Mouse (Mus musculus): ENCODE results near the gene Wdr74.

Gene Wdr74

DNA sequence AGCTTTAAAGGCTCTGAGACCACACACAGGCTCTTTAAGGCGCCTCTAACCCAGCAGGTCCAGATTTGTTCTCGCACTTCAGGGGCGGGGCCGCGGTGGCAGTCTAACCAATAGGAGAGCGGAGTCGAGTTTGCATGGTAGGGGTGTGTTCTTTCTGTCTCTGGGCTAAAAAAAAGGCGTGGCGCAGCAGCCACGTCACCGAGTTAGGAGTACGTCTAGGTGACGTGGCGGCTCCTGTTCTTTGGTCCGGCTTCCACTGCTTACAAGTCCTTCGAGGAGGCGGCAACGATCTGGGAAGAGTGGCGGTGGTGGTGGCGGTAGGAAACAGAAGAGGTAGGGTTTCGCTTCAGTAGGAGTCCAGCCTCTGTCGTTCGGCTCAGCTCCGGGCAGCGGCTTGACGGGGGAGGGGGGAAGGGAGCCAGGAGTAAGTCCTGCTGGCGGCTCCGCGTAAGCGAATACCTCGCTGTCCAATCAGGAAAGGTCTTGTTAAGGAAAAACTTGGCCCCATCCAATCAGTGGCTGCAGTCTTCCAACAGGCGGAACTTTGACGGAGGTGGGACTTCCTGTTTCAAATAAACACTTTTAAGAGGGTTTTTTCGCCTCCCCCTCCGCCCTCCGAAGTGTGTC, 5.7 kb downstream of the Wdr74 start, which contains the start of gene Stx5a:
Gene Stx5a, plus strand, starts transcription at position 171 of the 627 bp plus-strand sequence.
- peak; percentile 99 for DNase-seq (ENCODE audit: low read depth, low spot score)

- no peak for DNase-seq (ENCODE audit: low read depth, low spot score)
Measured at GRCm38 (mm10) chr19:8742176-8742575, 6.5 kb downstream of the Wdr74 start.

DNA sequence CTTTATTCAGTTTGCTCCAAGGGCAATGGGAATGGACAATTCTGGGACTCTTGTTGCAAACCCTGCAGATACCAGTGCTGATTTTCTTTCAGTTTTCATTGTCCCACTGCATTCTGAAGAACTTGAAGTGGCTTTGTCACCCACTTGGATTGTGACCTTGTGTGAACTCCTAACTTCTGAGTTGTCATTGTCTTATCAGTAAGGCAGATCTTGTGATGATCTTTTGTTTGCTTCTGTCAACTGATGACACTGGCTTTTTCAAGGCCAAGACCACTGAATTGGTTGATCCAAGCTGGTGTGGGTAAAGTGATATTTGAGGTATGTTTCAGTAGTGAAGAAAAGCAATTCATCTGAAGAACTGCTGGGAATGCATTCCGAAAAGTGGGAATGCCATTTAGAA, 9.8 kb downstream of the Wdr74 start:
- no peak for DNase-seq (ENCODE audit: low read depth, low spot score)

GRCm38 (mm10) chr19:8747368-8747767, 11.7 kb downstream of the Wdr74 start:
- no peak for DNase-seq (ENCODE audit: low read depth, low spot score)

- no peak for DNase-seq (ENCODE audit: low read depth, low spot score)
Measured at GRCm38 (mm10) chr19:8755652-8756051, 20.0 kb downstream of the Wdr74 start.

DNA sequence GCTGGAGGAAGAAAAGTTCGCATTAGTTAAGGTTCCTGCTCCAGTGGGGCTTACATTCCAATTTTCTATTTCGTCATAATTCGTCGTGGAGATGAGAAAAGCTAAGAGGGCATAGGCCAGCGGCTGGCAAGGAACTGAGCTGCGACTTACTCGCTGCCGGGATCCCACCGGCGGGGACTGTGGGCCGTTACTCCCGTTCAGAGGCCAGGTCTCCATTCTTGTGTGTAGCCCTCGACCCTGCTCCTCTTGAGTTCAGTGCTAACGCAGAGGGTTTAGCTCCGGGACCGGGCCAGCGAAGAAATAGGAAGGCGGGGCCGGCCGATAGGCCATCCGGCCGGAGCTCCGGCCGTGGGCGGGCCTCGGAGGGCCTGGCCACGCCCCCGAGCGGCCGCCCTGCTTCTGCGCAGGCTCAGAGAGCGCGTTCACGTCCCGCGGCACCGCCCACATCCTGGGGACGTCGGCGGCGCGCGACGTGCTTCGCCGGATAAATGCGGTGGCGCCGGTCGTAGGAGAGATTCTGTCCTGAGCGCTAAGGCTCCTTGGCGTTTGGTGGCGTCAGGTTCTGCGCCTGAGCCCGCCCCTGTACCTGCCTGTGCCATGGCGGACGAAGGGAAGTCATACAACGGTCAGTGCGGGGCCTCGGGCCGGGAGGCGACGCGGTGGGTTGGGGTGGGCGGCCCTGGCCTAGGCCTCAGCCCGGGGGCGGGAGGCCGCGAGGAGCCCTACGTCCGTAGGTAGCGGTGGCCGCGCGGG, 21.2 kb downstream of the Wdr74 start, which contains the start of gene Nxf1:
Gene Nxf1, plus strand, starts transcription at position 439 of the 753 bp plus-strand sequence.
- peak; percentile 95 for DNase-seq (ENCODE audit: low read depth, low spot score)

DNA sequence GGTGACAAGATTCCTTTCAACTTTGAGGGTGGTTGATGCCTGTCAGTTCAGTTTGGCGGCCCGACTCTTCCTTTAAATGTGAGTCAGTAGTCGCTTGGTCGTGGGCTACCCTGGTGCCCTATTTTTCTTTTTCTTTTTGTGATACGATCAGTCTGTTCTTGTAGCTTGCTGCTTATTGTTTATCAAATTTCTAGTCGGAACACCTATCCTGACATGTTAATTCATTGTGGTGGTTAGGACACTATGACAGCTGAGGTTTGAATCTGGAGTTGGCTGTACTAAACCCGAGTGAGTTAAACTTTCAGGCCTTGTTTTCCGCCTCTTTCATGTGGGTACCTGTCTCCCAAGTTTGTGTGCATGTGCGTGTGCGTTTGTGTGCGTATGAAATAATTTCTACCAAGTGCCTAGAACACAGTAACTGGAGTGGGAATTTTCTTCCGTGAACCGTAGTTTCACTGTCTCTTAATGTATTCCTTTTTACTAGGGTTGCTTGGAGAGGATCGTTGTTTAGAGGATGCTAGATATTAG, 21.9 kb downstream of the Wdr74 start:
- no peak for DNase-seq (ENCODE audit: low read depth, low spot score)

- DNase-seq (ENCODE audit: low read depth, low spot score) = no peak
Measured at GRCm38 (mm10) chr19:8758899-8759298, 23.3 kb downstream of the Wdr74 start.

DNA sequence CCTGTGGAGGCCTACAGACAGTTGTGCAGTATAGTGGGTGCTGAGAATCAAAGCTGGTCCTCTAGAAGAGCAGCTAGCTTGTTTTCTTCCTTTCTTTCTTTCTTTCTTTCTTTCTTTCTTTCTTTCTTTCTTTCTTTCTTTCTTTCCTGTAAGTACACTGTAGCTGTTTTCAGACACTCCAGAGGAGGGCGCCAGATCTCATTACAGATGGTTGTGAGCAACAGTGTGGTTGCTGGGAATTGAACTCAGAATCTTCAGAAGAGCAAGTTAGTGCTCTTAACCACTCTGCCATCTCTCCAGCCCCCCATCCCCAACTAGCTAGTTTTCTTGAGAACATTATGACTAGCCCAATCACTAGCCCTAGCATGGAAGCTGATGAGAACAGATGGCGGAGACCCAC, 25.1 kb downstream of the Wdr74 start:
- no peak for DNase-seq (ENCODE audit: low read depth, low spot score)

DNA sequence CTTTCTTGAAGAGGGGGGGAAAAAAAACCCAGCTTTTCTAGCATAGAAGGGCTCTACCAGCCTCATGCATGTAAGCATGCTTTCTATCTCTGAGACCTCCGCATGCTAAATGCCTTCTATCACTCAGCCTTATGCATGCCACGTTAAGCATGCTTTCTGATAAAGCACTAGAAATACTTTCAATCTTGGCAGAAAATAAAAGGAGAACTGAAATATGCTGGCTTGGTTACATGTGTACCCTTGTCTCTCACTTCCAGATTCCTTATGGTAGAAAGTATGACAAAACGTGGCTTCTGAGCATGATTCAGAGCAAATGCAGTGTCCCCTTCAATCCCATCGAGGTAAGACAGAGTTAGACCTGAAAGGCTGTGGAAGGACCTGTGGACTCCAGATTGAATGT, 27.6 kb downstream of the Wdr74 start:
- no peak for DNase-seq (ENCODE audit: low read depth, low spot score)

DNA sequence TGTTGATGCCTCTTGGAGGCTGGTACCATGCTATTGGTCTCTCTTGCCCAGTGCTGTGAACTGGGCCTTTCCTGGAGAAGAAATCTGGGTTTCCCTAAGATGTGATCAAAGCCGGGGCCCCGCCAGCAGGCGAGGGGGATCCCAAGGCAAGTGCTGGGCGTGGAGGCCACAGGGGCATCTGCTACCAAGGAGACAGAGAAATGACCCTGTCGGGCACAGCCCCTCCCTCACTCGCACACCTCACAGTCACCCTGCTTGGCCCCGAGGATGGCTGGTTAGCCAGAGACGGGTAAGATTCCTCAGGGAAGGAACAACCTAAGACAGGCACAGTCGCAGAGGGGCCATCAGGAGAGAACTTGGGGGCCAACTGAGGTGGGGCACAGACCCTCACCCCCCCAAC, 29.9 kb downstream of the Wdr74 start:
- no peak for DNase-seq (ENCODE audit: low read depth, low spot score)

DNA sequence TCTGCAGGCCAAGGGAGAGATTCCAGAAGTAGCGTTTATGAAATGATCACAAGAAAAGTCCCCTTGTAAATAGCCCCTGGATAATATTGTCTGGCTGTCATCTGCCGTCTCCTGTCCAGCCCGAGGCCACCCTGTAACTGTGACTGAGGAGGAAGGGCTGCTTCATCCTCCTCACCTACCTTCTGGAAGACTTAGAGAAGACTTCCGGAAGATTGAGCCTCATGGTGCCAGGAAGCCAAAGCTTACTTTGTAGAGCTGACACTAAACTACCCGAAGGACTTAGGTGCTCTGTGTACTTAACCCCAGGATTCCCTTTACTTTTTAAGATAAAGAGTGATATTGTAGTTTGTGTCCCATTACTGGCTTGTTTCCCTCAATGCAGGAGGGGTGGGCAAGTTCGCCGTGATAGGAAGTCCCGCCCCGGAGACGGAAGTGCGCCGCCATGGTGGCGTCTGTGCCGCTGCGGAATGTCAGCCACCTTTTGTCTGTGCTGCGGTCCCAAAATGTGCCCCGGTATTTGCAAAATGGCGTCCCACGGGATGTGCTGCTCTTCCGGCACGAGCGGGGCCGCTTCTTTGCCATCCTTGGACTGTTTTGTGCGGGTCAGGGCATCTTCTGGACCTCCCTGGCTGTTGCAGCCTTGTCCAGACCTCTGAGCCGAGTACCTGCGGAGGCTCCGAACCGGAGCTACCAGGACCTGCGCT, 35.1 kb downstream of the Wdr74 start, which contains the start of gene Tmem223:
Gene Tmem223, plus strand, starts transcription at position 430 of the 704 bp plus-strand sequence.
- peak; percentile 73 for DNase-seq (ENCODE audit: low read depth, low spot score)

DNA sequence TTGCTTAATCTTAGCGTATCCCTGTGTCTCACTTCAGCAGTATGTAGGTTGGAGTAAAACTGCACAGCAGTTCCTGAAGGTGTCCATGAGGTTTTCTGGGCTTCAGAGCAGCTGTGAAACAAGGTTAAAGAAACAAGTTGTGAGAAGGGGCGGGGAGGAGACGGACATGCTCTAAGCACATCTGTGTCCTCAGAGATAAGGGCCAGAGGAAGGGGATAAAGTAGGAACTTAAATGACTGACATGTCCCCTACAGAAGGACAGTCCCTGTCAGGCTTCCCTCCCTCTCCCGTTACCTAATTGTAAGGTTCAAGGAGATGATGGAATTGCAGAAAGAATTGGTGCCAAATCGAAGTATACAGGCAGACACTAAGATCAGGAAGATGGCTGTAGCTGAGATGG, 37.4 kb downstream of the Wdr74 start:
- no peak for DNase-seq (ENCODE audit: low read depth, low spot score)

GRCm38 (mm10) chr19:8773409-8773808, 37.8 kb downstream of the Wdr74 start:
- no peak for DNase-seq (ENCODE audit: low read depth, low spot score)

DNA sequence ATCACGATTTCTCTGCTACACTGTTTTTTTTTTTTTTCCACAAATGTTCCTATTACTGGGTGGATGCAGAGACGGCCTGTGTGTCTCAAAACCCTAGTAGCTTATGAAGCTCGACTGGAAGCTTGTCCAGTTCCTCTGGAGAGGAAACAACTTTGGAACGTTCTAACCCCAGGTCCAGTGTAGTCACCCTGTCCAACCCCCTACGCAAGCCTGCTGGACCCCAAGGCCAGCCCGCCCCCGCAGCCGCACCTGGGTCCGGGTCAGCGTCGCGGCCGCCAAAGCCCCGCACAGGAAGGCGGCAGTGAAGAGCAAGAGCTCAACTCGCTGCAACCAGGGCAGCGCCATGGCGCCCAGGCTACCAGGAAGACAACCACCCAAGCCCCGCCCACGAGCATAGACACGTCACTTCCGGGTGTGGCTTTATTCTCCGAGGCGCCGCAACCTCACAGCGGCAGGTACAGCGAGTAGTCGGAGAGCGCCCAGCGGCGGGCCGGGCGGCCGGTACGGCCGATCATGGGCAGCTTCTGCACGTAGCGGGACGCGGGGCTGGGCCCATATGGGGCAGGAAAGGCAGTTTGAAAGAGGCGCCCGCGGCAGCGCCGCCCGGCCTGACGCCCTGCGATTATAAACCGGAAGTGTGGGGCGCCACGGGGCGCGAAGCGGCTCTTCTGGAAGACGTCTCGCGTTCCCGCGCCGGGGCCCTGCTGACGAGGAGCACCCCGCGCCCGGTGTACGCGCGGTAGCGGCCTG, 38.6 kb downstream of the Wdr74 start, which contains the start of gene Tmem179b:
Gene Tmem179b, minus strand, starts transcription at position 382 of the 750 bp plus-strand sequence.
- peak; percentile 94 for DNase-seq (ENCODE audit: low read depth, low spot score)

DNA sequence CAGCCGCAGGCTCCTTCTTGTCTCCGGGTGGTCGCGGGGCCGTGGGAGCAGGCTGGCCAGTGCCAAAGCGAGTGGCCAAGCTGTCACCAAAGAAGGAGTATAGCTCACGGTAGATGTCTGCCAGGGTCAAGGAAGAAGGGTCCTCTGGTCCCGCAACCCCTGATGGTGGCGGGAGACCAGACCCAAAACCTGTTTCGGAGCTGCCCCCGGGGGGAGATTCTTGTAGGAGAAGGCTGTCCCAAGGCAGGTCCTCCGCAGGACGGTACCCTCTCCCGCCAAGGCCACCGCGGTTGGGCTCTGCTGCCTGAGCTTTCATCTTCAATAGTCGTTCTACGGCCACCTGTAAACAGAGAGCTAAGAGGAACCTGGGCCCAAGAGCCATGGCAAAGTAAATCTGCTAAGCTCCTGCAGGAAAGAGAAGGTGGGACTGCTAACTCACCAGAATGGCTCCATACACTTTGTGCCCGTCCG, 39.4 kb downstream of the Wdr74 start:
- no peak for DNase-seq (ENCODE audit: low read depth, low spot score)

- peak; percentile 94 for DNase-seq (ENCODE audit: low read depth, low spot score)
Measured at GRCm38 (mm10) chr19:8786008-8786781, 50.6 kb downstream of the Wdr74 start, which contains the start of gene Taf6l. TSS of gene Taf6l (minus strand) at chr19:8786417.

DNA sequence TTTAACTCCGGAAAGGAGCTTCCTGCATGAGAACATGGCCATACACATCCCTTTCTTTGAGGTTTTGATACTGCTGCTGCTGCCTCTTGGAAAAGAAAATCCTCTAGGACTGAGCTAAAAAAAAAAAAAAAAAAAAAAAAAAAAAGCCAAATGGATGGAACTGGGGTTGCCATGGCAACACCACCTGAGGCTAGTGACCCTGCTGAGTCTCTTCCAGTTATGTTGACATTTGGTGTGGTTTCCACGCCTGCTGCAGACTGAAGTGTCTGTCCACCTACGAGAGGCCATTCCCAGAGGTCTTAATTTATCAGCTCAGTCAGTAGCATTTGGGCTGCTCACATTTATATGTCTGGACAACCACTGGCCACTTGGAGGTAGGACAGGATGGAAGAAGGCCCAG, 52.9 kb downstream of the Wdr74 start:
- DNase-seq (ENCODE audit: low read depth, low spot score) = peak; percentile 55

DNA sequence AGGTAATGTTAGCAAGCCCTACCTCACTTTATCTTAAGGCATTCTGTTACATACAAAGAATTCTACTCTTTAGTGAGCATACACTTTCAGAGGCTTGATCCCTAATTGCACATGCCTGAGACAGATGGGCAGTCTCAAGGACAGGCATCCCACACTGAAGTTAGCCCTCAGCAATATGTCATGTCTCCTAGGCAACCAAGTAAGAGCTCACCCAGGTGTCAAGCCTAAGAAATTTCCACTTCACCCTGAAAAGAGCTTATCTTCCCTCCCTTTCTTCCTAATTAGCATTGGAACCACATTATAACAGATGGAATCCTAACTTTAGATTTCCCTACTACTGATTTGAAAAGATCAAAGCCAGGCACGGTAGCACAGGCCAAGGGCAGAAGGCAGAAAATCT, 53.5 kb downstream of the Wdr74 start:
- DNase-seq (ENCODE audit: low read depth, low spot score) = no peak

- no peak for DNase-seq (ENCODE audit: low read depth, low spot score)
Measured at GRCm38 (mm10) chr19:8790171-8790570, 54.5 kb downstream of the Wdr74 start.
